7 mouse cellular contexts compared by ENCODE assay signal in the genomic region with DNA sequence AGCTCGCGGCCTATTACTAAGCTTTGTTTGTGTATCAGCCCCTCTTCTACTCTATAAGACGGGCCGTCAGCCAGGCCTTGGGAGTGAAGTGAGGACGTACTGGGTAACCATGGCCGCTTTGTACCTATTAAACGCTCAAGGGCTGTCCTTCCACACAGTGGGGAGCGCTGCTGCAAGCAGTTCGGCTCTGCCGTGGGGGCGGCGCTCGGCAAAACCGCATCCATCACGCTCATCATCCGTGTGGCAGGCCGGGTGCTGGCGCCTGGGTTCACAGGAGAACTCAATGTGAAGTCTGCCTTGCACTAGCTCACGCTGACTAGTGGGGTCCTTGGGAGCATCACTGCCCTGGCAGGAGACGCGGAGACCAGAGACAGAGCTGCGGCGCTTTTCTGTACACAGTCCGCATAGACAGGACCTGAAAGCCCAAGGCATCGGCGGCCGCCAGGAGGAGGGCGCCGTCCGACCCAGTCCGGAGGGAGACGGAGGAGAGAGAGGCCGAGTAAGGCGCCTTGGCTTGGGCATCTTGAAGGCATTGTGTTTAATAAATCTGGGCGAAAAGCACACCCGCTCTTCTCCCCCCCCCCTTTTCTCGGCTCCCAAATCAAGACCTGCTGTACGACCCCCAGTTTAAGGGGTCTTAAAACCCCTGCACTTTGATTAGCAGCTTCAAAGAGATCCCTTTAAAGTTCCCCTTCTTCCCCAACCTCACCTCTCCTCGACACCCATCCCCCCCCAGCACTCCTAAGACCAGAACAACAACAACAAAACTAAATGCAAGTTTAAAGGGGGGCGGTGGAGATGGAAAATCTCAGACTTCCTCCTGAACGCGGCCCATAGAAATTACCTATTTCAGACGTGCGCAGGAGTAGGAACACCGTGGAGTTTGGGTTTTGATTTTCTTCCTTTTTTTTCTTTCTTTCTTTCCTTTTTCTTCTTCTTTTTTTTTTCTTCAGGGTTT. TPM values are rescaled to one million over a fixed set of nuclear protein-coding genes. Genes with fewer than 3 reads are reported as not detected.
DNase-seq lines count a peak whose midpoint lies in the region; ATAC-seq lines count a peak whose summit lies in the region.

No protein-coding gene starts in this region.

- ATAC-seq in heart, embryonic 15.5 days (replicated peaks; ENCODE audit: insufficient number of reproducible peaks, insufficient read depth, low FRiP score, low read depth): no peak

- peak; percentile 61 to 66 for DNase-seq in CD8-positive naive resting alpha-beta T cell, adult 2 months (ENCODE audit: low read depth in 2 of 2, low spot score in 2 of 2)
- DNase-seq in NIH3T3 (ENCODE audit: low read depth): peak; percentile 85
- DNase-seq in embryo, embryonic 10 days (ENCODE audit: low spot score): peak; percentile 85
- DNase-seq in kidney, postnatal 14 days: peak; percentile 47
- DNase-seq in lung, postnatal 36 days: peak; percentile 61
- DNase-seq in right cerebral cortex, postnatal 4 days: peak; percentile 47

- peak overlapping the region; percentile 32 for H3K4me3 ChIP-seq in heart, embryonic 15.5 days

- H3K36me3 ChIP-seq in heart, embryonic 15.5 days: no peaks in the 10 kb centered on the region

- peaks cover 52% of the 10 kb centered on the region for H3K4me1 ChIP-seq in heart, embryonic 15.5 days (replicated peaks)

- no peaks in the 10 kb centered on the region for H3K9me3 ChIP-seq in heart, embryonic 15.5 days (replicated peaks)

- H3K27me3 ChIP-seq in heart, embryonic 15.5 days: peaks cover 48% of the 10 kb centered on the region

- peak overlapping the region; percentile 68 for H3K4me2 ChIP-seq in heart, embryonic 15.5 days

- 1% methylated on average over 45 of the region's 45 CpGs for WGBS in heart, embryonic 15.5 days

- peak overlapping the region; percentile 45; the same call in 1 of the 2 replicates for H3K27ac ChIP-seq in heart, embryonic 15.5 days

- peak overlapping the region; percentile 15; the same call in 1 of the 2 replicates for H3K9ac ChIP-seq in heart, embryonic 15.5 days

RNA-seq across cellular contexts. Expression of gene Tle3, which starts 2.6 kb away (rescaled TPM):
- polyA plus RNA-seq in heart, embryonic 15.5 days (2015; fragmentation: Nextera tagmentation; extraction: Ambion mirVana): 7.3 and 14.3 TPM in 2 replicates
